Mouse (Mus musculus): ENCODE data around the gene Krt26.

Gene Krt26

DNA sequence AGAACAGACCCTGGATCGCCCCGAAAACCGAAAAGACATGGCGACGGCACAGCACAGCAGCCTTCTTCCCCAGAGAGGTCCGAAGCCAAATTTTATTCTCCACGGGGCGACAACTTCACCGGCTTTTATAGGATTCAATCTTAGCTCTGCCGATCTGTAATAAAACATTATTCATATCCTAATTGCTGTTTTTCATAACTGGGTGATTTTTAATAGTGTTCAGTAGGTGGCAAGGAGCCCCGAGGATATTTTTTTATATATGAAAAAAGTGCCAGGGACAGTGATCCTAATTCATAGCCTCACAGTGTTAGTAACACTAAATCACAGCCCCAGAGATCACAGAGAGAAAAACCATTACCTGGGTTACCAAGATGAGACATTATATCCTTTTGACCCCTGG, at the start of gene Krt26:
Gene Krt26 (minus strand): TSS at position 101 of the 400 bp plus-strand sequence.
- DNase-seq (ENCODE audit: low spot score), result no peak

DNA sequence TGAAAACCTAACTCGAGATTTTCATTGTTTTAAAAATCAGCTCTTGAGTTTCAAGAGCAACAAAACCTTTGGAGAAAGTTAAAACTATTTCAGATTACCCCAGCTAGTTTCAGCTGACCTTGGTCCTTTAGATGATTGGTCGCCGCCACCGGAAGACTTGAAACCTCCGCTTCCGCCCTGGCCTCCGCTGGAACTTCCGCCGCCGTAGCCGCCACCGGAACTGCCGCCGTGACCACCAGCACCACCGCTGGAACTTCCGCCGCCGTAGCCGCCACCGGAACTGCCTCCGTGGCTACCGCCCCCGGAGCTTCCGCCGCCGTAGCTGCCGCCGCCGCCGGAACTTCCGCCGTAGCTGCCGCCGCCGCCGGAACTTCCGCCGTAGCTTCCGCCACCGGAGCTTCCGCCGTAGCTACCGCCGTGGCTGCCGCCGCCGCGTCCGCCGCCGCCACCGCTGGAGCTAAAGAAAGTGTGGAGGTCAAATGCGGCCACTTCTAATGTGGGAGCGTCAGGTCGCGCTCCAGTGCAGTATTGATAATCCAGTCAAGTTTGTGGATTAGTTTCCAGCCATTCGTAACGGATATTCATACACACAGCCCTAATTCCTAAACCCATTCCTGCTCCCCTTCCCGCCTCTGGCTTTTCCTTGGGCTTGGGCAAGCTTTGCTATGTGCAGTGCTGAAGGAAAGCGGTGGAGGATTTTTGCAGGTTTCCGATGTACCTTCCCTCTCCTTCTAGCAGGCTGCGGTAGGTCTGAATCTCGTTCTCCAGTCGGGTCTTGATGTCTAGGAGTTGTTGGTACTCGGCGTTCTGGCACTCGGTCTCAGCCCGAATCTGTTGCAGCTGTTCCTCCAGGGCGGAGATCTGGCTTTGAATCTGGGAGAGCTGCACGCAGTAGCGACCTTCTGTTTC, 48.3 kb upstream of the Krt26 start:
- peak; percentile 87 for DNase-seq (ENCODE audit: low spot score)

DNA sequence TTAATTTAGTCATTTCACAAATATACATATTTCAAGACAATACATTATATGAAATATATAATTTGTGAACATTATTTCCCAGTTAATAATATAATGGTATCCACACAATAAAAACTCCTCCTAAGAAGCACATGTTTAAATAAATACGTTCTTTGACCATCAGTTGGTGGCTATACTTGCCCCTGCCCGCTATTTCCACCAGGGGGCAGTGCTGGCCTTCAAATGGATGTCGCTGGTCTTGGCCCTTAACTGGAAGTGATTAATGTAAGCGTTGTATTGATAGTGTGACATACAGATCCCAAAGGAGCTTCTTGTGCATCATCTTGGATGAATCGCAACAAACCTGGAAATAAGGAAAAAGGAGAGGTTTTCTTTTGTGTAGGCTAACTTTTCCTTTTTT, 41.8 kb upstream of the Krt26 start:
- peak; percentile 87 for DNase-seq (ENCODE audit: low spot score)

DNA sequence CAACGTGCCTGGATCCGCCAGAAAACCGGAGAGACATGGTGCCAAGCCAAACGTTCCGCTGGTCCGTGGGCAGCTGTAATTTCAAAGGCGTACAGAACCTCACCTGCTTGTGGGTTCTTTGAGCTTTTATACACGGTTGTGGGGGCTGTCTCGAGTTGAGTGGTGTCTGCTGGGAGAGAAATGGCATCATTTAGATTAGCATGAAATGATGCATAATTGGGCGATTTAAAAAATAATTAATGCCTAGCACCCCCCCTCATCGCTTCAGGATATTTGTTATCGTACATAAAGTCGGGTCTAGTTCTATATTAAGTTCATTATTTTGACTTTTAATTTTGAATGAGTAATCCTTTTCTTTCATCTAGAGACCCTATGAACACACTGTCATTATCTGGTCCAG, 37.0 kb upstream of the Krt26 start, which contains the start of gene Krt28:
Gene Krt28 (minus strand): TSS at position 101 of the 400 bp plus-strand sequence.
- no peak for DNase-seq (ENCODE audit: low spot score)

DNA sequence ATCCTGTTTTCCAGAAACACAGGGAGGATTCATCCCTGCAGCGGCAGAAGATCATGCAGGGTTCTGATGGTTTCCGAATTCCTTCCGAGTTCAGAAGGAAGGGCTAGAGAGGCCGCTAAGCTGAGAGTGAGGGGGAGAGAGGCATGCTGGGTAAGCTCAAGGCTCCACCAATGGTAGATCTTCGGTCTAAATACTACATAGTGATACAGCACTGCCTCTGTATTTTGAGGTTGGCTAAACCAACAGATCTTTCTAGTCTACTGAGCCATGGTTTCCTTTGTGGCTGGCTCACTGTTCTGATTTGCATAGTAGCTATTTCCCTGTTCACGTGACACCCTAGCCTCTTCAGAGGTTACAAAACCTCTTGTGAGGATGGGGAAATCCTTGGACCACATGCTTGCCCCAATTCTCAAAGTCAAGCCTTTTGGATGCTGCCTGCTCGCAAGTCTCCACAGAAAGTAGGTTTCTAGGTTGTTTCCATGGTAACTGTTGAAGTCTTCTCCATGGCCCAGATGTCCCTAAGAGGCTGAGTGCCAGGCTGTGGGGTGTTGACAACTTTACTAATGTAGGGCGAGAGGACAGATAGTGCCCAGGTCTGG, 32.2 kb upstream of the Krt26 start:
- no peak for DNase-seq (ENCODE audit: low spot score)

DNA sequence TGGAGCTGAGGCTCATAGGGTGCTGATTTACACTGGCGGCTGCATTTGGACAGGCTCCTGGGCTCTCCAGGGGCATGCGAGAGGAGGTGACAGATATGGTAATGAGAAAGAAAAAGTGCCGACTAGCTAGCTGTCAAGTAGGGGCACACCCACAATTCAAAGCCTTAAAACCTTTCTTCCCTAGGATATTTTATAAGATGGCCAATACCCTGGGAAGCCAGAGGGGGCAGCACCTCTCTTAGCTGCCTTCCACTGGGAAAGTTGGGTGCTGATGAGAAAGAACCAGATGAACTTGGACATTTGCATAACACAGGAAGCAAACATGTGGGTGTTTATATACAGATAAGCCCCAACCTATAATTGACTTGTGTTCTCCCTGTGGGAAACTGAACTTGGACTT, 31.5 kb upstream of the Krt26 start:
- peak; percentile 50 for DNase-seq (ENCODE audit: low spot score)

DNA sequence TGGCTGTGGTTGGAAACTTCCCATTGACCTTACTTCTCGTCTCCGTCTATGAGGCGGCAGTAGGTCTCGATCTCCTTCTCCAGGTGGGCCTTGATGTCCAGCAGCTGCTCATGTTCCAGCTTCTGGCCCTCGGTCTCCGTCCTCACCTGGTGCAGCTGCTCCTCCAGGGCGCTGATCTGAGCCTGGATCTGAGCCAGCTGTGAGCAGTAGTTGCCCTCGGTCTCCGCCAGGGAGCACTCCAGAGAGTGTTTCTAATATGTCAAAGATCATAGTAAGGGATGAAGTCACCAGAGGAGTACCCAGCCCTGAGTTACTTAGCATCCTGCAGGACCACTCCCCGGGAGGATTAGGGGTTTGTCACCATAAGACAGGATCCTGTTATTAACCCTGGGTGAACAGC, 29.0 kb upstream of the Krt26 start:
- peak; percentile 59 for DNase-seq (ENCODE audit: low spot score)

DNA sequence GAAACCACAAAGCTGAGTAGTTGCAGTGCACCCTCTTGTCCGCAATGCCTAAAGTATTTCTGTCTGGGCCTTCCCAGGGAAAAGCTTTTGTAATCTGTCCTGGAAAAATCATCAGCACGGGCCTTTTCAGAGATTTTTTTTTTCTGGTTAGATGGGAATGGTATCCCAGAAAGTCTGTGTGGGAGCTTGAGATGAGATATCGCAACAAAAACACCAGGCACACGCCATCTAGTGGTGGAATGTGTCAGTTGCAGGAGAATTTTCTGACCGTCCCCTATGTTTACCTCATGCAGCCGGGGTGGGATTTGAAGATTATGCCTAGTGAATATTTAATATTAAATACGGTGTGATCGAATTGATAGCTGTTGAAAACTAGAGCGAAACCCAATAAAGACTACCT, 26.6 kb upstream of the Krt26 start:
- DNase-seq (ENCODE audit: low spot score), result no peak

DNA sequence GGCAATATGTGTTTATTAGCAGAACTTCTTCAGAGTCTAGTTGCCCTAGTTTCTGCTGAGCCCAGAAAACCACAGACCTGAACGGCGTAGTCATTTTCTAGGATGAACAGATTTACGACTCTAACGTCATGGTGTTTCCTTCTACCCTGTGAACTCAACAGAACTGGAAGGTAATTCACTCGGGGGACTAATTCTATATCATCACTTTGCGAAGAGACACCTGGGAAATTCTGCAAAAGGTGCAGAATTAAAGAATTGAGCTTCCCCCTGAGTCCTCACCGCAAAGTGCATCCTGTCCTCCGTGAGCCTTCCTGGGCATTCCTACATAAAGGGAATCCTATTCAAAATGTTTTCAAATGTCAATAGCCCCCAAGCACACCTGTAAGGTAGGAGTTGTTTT, 23.7 kb upstream of the Krt26 start:
- no peak for DNase-seq (ENCODE audit: low spot score)

DNA sequence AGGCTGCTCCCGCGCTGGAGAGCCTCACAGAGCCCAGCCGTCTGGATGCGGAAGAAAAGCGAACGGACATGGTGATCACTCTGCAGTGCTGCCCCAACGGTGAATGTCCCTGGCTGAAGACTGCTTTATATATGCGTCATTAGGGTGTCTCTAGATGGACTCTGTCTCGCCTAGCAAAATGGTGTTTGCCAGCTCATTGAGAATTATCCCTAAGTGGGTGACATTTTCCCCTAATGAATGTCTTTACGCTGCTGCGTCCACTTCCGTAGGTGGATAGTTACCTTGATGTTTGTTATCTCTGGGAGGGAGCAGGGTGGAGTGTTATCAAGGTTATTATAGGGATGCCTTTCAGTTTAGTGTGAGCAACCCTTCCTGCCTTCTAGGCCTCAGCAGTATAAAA, 13.2 kb upstream of the Krt26 start, which contains the start of gene Krt27:
Gene Krt27 (minus strand): TSS at position 101 of the 400 bp plus-strand sequence.
- no peak for DNase-seq (ENCODE audit: low spot score)

DNA sequence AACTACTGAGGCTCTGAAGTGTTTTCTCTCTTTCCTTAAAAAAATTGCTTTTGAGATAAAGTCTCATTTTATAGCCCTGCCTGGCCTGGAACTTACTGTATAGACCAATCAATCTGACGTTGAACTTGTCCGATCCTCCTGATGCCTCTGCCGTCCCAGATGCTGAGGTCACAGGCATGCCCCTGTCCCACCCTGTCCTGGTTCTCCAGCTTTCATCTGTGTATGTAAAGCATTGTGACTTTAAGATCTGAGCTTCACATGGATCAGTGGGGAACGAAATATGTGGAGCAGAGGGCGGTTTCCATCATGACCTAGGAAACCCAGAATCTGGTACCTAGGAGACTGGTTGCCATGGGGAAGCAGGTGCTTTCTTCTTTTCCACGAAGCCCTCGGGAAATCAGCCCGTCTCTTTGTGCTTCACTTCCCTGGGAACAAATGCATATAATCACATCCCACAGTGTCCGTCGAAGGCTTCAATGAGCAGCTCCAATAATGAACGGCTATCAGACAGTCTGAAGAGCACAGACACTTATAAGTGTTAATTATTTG, 1.6 kb upstream of the Krt26 start:
- no peak for DNase-seq (ENCODE audit: low spot score)

DNA sequence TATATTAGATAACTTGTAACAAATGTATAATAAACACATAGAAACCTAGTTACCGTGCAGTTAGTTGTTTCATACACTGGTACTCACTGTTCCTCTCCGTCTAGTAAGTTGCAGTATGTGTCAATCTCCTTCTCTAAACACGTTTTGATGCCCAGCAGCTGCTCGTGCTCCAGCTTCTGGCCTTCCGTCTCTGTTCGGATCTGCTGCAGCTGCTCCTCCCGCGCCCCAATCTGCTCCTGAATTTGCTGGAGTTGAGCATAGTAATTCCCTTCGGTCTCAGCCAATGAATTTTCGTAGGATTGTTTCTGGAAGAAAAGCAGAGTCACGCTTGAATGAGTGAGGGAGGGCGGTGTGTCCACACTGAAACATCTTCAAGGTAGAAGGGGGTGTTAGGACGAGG, 4.3 kb downstream of the Krt26 start:
- no peak for DNase-seq (ENCODE audit: low spot score)

DNA sequence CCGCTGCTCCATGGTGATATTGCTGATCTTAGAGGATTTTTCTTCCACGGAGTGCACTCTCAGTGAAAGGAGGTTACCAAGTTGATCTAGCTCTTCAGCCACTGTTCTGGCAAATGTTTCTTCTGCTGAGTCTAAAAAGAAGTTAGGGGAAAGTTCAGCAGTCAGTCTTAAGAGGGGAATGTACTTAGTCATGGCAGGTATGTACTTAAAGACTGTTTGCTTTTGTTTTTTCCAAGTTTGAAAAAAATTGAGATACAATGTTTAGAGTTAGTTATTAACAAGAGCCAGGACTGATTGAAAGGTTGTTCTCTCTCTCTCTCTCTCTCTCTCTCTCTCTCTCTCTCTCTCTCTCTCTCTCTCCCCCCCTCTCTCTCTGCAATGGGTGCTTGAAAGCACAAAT, 8.1 kb downstream of the Krt26 start:
- no peak for DNase-seq (ENCODE audit: low spot score)

DNA sequence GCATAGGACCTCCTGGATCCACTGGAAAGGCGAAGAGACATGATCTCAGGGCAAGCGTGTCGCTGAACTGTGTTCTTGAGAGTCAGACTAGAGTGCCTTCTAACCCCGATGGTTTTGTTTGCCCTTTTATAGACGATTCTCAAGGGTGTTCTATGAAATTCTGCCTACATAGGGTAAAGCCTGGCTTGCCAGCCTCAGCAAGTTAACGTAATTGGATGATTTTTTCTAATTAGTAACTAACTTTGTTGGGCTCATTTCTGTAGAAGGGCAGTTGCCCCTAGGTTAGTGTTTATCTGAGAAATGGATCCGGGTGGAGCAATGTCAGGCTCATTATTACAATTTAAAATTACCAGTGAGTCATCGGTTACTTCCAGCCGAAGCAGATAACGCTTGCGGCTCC, 14.9 kb downstream of the Krt26 start, which contains the start of gene Krt25:
Gene Krt25 (minus strand): TSS at position 101 of the 400 bp plus-strand sequence.
- DNase-seq (ENCODE audit: low spot score), result no peak

DNA sequence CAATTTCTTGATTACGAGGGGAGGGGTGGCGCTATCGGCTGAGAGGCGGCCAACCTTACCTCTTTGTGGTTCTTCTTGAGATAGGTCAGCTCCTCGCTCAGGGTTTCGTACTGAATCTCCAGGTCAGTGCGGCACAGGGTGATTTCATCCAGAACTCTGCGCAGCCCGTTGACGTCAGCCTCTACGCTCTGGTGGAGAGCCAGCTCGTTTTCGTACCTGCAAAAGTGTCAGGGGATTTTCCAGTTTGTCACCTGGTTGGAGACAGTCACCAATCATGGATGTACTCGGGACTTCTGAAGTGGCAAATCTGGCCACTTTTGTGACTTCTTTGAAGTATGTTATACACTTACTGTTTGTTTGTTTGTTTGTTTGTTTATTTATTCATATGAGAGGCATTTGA, 16.7 kb downstream of the Krt26 start:
- DNase-seq (ENCODE audit: low spot score), result no peak

DNA sequence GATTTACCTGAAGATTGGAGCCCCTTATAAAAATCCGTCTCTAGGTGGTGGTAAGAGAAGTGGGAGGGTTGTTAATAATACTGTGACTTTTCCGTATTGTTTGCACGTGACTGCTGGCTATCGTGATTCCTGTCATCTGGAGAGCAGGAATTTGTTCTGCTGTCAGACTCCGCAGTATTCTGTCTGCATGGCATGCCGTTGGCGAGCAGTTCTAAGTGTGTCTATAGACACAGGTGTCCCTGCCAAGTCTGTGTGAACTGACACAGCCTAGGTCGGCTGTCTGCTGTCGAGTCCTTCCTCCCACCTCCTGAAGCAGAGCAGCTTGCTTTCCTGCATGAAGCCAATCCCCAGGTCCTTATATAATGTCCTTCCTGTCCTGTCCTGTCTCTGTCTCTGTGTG, 18.6 kb downstream of the Krt26 start:
- no peak for DNase-seq (ENCODE audit: low spot score)

DNA sequence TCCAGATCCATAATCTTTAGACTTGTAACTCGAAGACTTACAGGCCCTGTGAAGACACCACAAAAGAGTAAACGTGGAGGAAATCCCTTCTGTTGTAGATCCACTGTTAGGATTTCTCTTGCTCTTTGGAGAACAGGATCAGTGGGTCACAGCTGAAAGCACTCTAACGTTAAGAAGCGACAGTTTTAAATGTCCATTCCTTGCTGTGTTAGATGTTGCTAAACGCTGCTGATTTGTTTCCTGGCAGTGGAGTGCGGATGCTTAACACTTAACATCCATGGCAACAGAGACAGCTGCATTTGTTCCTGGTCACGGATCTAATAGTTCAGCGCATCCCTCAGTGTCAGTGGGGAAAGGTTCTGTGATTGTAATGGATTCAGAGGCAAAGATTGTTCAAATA, 21.2 kb downstream of the Krt26 start:
- DNase-seq (ENCODE audit: low spot score), result no peak

DNA sequence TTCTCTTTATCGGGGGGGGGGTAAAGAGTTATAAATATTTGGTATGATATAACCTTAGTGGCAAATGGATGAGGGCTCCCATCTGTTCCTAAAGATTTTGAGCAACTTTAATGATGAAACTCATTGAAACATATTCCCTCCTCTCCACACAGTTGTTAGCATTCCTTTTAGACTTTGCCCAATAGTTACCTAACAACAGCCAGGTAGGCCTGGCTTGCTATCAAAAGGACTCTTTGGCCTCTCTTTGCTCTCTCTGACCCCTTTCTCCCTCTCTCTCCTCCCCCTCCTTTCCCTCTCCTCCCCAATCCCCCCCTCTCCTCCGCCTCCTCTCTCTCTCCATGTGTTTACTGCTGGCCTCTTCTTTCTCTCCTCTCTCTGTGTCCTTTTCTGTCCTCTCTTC, 23.2 kb downstream of the Krt26 start:
- DNase-seq (ENCODE audit: low spot score), result no peak

DNA sequence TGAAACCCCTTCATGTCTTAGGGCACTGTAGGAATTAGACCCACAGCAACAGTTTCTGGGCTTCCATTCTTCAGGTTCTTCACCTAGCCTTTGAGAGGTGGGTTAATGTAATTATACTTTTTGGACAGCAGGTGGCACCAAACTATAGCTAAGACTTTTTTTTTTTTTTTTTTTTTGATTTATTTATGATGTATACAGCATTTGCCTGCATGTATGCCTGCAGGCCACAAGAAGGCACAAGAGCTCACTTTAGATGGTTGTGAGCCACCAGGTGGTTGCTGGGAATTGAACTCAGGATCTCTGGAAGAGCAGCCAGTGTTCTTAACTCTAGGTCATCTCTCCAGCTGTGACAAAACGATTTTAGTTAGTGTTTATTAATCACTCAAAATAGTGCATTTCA, 26.9 kb downstream of the Krt26 start:
- DNase-seq (ENCODE audit: low spot score), result no peak

DNA sequence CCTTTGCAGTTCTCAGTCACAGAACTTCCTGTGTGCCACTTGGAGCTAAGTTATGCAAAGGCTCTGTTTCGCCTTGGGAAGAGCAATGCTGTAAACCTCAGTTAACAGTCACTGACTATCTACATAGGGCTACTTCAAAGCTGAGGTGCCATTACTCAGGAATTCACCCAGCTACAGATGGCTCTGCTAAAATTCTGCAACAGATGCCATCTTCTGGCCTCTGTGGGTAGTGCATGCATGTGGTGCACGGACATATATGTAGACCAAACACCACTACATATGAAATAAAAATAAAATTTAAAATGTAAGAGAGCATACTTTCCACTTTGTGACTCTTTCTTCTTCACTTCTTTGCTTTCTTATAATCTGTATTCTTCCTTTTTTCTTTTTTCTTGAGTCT, 30.2 kb downstream of the Krt26 start:
- peak; percentile 70 for DNase-seq (ENCODE audit: low spot score)

DNA sequence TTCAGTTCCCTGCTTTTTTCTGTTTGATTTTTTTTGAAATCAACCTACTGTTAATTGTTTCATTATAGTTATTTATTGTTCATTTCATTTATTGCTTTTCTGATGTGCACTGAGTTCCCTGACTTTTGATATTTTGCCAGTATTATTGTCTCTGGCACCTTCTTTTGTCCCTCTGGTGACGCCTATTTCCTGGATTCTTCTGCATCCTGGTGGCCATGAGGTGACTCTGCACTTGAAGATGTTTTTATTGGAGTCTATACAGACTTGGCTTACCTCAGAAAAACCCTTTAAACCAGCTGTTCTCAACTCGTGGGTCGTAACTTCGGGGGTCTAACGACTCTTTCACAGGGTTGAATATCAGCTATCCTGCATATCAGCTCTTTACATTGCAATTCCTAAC, 42.7 kb downstream of the Krt26 start:
- DNase-seq (ENCODE audit: low spot score), result no peak

DNA sequence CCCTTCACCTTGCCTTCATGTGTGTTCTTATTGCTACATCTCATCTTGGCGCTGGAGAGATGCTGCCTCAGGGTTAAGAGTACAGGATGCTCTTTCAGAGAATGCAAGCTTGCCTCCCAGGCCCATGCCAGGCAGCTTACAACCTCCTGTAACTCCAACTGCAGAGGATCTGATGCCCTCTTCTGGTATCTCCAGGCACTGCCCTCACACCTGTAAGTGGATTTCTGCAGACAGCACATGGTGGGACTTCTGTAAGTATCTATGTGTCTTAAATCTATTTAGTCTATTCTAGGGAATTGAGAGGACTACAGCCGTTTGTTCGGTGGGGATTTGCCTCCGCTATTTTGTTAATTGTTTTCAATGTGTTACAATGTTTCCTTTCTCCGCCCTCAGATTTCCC, 44.9 kb downstream of the Krt26 start:
- peak; percentile 65 for DNase-seq (ENCODE audit: low spot score)

DNA sequence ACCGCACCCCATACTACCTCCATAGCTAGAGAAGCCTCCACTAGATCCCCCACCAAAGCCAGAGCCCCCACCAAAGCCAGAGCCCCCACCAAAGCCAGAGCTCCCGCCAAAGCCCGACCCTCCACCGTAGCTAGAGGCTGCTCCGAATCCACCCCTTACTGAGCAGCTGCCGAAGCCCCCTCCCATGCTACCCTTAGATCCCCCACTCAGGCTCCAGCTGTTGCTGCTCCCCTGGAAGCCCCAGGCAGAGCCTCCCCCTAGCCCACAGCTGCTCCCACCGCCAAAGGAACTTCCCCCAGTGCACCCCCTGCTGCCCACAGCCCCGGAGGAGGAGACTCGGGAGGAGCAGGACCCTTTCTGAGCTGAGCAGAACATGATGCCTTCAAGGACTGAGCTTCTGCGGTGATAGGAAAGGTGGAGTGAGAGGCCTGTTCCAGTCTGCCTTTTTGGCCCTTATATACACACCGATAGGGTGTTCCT, 52.9 kb downstream of the Krt26 start, which contains the start of gene Krt24:
Gene Krt24 (minus strand): TSS at position 430 of the 480 bp plus-strand sequence.
- DNase-seq (ENCODE audit: low spot score), result no peak
